Mouse (Mus musculus): Measurements from ENCODE around the gene Mrpl35.

DNA sequence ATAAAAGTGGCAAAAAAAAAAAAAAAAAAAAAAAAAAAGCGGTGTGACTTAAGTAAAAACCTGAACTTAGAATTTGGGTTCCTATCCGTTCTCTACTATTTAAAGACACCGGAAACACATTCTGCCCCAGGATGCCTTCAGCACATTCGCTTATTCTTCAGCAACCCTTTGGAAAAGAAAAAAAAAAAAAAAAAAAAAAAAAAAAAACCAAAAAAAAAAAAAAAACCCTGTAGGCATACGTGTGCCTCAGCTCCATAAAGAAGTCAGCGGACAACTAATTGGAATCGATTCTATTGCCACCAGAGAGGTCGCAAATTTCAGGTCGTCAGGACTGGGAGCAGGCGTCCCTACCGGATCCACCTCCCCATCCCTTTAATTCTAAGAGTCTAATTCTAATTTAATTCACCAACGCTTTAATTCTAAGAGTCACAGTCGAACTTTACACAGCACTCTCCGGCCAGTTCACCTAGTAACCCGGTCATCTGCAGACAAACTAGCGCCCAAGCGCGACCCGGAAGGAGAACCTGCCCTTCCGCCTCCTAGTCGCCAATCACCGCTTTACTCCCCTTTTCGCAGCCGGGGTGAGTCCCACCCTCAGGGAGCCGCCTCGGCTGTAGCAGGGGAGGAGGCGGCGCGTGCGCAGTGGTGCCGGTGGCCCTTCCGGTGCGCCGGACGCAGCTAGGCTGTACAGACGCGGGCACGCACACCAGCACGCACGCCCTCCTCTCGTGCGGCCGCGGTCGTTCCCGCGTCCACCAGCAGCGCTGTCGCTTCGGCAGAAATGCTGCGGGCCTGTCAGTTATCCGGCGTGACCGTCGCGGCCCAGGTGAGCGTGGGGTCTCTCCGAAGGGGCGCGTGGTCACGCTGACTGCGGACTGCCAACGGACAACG lies 4.2 kb upstream of the Mrpl35 start, which contains the start of gene Immt:
- 0 out of 2 replicates have a peak, but pooled peaks have one; percentile 12 for TF ChIP-seq CTCF (IDR thresholded peaks at IDR 0.05; ENCODE audit: insufficient read depth, low read depth, low read length)
- TF ChIP-seq POLR2A (IDR thresholded peaks at IDR 0.05; ENCODE audit: insufficient read depth, low read depth, low read length) = peak; percentile 94; the same call in 1 of the 2 replicates

Data from olfactory bulb, adult 2 months (tissue).